Mouse (Mus musculus): ENCODE measurements around the gene Atg2a.

DNA sequence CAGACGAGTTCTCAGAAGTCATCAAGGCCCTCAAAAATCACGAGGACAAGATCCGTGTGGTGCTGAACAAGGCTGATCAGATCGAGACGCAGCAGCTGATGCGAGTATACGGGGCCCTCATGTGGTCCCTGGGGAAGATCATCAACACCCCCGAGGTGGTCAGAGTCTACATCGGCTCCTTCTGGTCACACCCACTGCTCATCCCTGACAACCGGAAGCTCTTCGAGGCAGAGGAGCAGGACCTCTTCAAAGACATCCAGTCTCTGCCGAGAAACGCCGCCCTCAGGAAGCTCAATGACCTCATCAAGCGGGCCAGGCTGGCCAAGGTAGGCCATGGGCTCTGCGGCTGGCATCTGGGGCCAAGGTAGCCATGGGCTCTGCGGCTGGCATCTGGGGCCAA is 52.8 kb downstream of the Atg2a start:
- no peak for TF ChIP-seq CTCF (IDR thresholded peaks at IDR 0.05; ENCODE audit: low read depth, low read length)
- no peak for TF ChIP-seq TAL1 (conservative IDR thresholded peaks at IDR 0.05; ENCODE audit: low read depth, low read length)
